Mouse (Mus musculus) right cerebral cortex, postnatal 4 days (tissue): ENCODE data around the gene Hist1h1d.
A peak's percentile ranks its signal among the peaks of the same experiment; 100 is the strongest.

Source experiments
- DNase-seq: peaks from one replicate; pipeline ENCODE4 v3.0.0-alpha.2; 2022

Hist1h1d gene

DNA sequence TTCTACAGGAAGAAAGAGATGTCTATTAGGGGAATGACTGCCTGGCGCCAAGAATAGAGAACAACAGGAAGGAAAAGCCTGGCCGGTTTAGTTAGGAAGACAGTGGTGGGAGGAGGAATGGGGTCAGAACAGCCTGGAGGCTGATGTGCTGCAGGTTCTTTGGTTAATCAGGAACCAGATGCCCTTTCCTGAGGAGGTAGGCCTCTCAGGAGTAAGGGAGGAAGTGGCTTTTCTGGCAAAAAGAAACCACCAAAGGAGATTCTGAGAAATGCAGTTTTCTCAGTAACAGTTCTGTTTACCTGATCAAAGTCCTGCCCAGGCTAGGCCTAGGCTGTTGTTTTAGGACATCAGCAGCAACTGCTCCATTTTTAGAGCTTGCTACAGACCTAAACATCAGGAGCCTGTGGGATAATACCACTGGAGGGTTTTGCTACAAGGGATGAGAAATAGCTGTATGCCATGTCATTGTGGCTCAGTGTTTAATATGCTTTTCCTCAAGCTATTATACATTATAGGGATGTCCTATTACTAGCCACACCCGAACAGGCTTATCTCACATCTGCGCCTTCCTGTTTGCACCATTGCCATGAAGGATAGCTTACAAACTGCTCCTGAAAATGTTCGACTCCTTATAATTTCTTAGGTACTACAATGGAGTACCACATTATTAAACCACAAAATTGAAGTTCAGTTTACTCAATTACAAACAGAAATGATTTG lies 40.1 kb downstream of the Hist1h1d start:
- DNase-seq = no peak

GRCm38 (mm10) chr13:23595185-23595584 lies 42.1 kb downstream of the Hist1h1d start:
- DNase-seq = no peak

DNA sequence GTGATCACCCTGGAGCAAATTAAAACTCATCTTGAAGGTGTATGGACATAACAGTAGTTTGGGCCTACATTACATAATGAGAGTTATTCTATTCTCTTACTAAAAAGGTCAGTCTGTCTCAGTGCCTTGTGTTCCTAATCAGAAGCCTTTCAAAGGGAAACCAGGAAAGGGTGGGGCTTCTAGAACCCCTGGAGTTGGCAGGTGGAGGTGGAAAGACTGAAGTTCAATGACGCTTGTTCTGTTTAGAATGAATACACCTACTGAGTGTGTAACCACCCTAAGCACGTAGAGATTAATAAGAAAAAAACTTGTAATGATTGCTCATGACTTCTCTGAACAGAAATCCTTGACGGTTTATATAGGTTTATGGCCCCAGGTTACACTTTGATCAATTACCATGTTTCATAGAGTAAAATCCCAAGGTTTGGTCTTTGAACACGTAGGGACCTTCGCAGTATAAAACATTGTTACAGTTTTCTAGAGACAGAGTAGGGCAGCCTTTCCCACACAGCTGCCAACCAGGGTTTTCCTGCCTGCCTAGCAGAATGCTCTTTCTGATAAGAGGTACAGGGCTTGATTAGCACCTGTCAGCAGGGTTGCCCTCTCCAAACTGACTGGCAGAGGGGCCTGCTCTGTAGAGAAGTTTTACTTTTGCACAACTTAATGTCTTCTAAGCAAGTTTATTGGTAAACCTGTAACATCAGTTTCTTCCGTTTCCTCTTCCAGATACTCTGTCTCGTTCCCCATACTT lies 42.7 kb downstream of the Hist1h1d start:
- DNase-seq = no peak

DNA sequence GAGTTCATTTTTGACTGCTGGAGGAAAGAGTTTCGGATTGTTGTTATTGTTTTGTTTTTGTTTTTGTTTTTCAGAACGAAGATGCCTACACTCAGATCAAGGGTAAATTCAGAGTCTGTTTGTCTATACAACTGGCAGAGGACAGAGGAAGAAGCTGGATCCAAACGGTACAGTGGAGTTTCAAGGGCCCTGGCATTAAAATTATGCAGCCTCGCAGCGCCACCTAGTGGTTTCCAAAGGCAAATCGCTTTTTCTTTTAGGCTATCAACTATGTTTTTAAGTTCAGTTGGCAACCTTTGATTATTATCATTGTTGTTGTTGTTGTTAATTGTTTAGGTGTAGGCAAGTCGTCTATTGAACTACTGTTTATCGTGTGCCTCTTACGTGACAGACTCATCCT lies 44.9 kb downstream of the Hist1h1d start:
- peak; percentile 85 for DNase-seq

- no peak for DNase-seq
These were observed 50.2 kb downstream of the Hist1h1d start for GRCm38 (mm10) chr13:23603182-23603699.

DNA sequence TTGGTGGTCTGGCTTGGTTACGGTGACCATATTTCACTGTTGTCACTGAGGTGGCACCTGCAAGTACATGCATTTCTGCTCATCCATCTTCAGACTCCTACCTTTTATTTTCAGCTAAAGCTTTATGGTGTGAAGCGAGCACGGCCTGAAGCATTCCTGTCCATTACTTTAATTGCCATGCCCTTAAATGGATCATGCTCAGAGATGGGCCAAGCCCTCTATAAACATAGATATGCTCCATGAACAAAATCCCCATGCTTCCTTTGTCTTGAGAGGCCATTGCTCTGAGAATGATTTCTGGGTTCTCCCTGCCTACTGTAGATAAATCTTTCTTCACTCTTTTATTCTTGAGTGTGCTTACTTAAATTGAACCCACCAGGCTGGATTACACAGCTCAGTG lies 51.4 kb downstream of the Hist1h1d start:
- DNase-seq = no peak

GRCm38 (mm10) chr13:23605052-23605451 lies 52.0 kb downstream of the Hist1h1d start:
- DNase-seq = no peak

GRCm38 (mm10) chr13:23609209-23609608 lies 56.1 kb downstream of the Hist1h1d start:
- no peak for DNase-seq

- no peak for DNase-seq
These were observed 56.8 kb downstream of the Hist1h1d start for GRCm38 (mm10) chr13:23609844-23610243.
